ENCODE assay signal across 11 mouse cellular contexts in genomic region chr13:32055321-32055720, GRCm38 (mm10).
DNase-seq lines count a peak whose midpoint lies in the region; ATAC-seq and TF ChIP-seq lines count a peak whose summit lies in the region.
"Had no signal": no experiment of that assay in that cellular context is flagged by ENCODE, and none has a peak within 500 bp of the region (broad histone marks: within the 10 kb centered on the region; RNA-seq: fewer than 3 reads in every experiment).

No protein-coding gene starts in this region.

- H3K4me3 ChIP-seq in kidney, adult 2 months (ENCODE audit: insufficient read depth, low read depth, low read length): no peak overlapping the region
- H3K4me3 ChIP-seq in forebrain, postnatal 0 days (ENCODE audit: low read depth, low read length): no peak overlapping the region
- H3K4me3 ChIP-seq: heart, embryonic 10.5 days; left cerebral cortex, adult 2 months had no signal

- no peaks in the 10 kb centered on the region for H3K4me1 ChIP-seq in kidney, adult 2 months (ENCODE audit: control insufficient read depth, insufficient read depth, low read length)
- no peaks in the 10 kb centered on the region for H3K4me1 ChIP-seq in forebrain, postnatal 0 days (ENCODE audit: insufficient read depth)

- no peak overlapping the region for H3K27ac ChIP-seq in kidney, adult 2 months (ENCODE audit: insufficient read depth, low read depth, low read length)
- H3K27ac ChIP-seq in forebrain, postnatal 0 days (ENCODE audit: low read depth, low read length): no peak overlapping the region
- H3K27ac ChIP-seq: heart, embryonic 10.5 days; left cerebral cortex, adult 2 months had no signal

- DNase-seq in kidney, adult 2 months: peak; percentile 25
- no peak for DNase-seq in kidney, adult 18-20 months
- peak; percentile 78 for DNase-seq in brain, embryonic 14.5 days (ENCODE audit: low read depth)
- DNase-seq in forebrain, postnatal 0 days: no peak
- DNase-seq in lung, postnatal 4 days: peak; percentile 30 to 51
- no peak for DNase-seq in cerebellum, postnatal 4 days (ENCODE audit: low spot score in 2 of 2)
- DNase-seq in thymus, postnatal 4 days: no peak
- DNase-seq in heart, adult 9 months (ENCODE audit: low spot score in 2 of 2): no peak
- DNase-seq: adrenal gland, postnatal 14 days had no signal

- no peaks in the 10 kb centered on the region for H3K36me3 ChIP-seq in kidney, adult 2 months (ENCODE audit: control insufficient read depth, insufficient read depth, low read length)
- H3K36me3 ChIP-seq in forebrain, postnatal 0 days (ENCODE audit: insufficient read depth): no peaks in the 10 kb centered on the region
- H3K36me3 ChIP-seq: heart, embryonic 10.5 days had no signal

- no peaks in the 10 kb centered on the region for H3K9me3 ChIP-seq in forebrain, postnatal 0 days (ENCODE audit: low read length)
- H3K9me3 ChIP-seq: heart, embryonic 10.5 days had no signal

- ATAC-seq in forebrain, postnatal 0 days: peak; percentile 63

- H3K4me2 ChIP-seq in forebrain, postnatal 0 days (ENCODE audit: low read depth): no peak overlapping the region

- TF ChIP-seq CTCF in kidney, adult 2 months (conservative IDR thresholded peaks at IDR 0.05; ENCODE audit: insufficient read depth, insufficient read length, low read depth, low read length): no peak
- no peak for TF ChIP-seq CTCF in brain, embryonic 14.5 days (IDR thresholded peaks at IDR 0.05; ENCODE audit: borderline replicate concordance, extremely low read depth, insufficient read depth, insufficient read length)
- TF ChIP-seq CTCF in forebrain, postnatal 0 days (IDR thresholded peaks at IDR 0.05; ENCODE audit: low read depth): no peak

- no peak for TF ChIP-seq POLR2A in kidney, adult 2 months (IDR thresholded peaks at IDR 0.05; ENCODE audit: low read depth, low read length)
- TF ChIP-seq POLR2A in brain, embryonic 14.5 days (IDR thresholded peaks at IDR 0.05; ENCODE audit: borderline replicate concordance, extremely low read depth, insufficient read depth, insufficient read length, poor library complexity, severe bottlenecking): no peak

- no peaks in the 10 kb centered on the region for H3K27me3 ChIP-seq in kidney, adult 2 months (replicated peaks; ENCODE audit: control insufficient read depth, insufficient read depth, low read length)
- no peaks in the 10 kb centered on the region for H3K27me3 ChIP-seq in forebrain, postnatal 0 days (ENCODE audit: insufficient read depth, low read length)

- 63% methylated on average over 6 of the region's 6 CpGs for WGBS in kidney, adult 2 months
- 31% methylated on average over 6 of the region's 6 CpGs for WGBS in forebrain, postnatal 0 days

- no peak overlapping the region for H3K9ac ChIP-seq in forebrain, postnatal 0 days

Comparison
In these comparisons a context has a peak if more than half of its experiments do, and no peak if none do; other contexts are left out.
1. DNase-seq: peak in kidney, adult 2 months (single experiment), brain, embryonic 14.5 days (single experiment) and lung, postnatal 4 days (2 of 2); none in kidney, adult 18-20 months (single experiment), forebrain, postnatal 0 days (single experiment), cerebellum, postnatal 4 days (0 of 2), thymus, postnatal 4 days (single experiment) and heart, adult 9 months (0 of 2).